Mouse (Mus musculus): ENCODE data around the gene St3gal6.

DNA sequence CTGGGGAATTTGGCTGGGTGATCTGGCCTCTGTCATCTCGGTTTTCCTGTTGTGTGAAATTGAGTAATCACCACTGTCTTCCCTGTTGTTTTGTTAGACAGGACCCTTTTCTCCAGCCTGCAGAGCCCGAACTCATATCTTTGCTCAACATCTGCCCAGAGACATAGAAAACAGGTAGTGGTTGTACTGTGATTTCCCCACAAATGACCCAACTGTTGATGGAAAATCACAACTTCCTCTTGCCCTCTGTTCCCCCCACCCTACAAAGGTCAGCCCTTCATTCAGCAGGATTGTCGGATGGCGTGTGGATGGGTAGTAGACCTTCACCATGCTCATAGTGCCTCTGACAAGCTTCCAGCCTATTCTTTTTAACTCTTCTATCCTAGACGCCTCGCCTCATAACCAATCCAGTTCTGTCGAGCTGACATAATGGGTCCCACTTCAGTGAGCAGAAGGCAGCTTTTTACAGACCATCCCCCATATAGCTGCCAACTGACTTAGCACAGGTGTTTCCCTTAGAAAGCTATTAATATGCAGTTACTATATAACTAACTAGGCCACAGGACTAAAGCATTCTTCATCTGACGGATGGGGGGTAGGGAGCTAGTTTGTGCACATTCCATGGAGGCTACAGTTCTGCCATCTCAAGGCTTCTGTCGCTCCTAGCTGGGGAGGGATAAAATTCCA, 42.7 kb downstream of the St3gal6 start:
- TF ChIP-seq CTCF (IDR thresholded peaks at IDR 0.05; ENCODE audit: insufficient read depth, low read depth, low read length) (no peak), POLR2A (IDR thresholded peaks at IDR 0.05; ENCODE audit: insufficient read depth, low read depth, low read length) (no peak)
